ENCODE assay signal across 8 mouse cellular contexts in genomic region chr19:46524601-46525321, GRCm38 (mm10). TPM values are rescaled to one million over a fixed set of nuclear protein-coding genes. Genes with fewer than 3 reads are reported as not detected.
DNase-seq lines count a peak whose midpoint lies in the region; ATAC-seq lines count a peak whose summit lies in the region.

No protein-coding gene starts in this region.

- peak overlapping the region; percentile 55 for H3K4me2 ChIP-seq in embryonic facial prominence, embryonic 12.5 days (replicated peaks)
- H3K4me2 ChIP-seq in heart, embryonic 13.5 days, result peak overlapping the region; percentile 71
- H3K4me2 ChIP-seq in kidney, embryonic 16.5 days (replicated peaks; ENCODE audit: low read depth, low read length), result peak overlapping the region; percentile 45

- H3K9me3 ChIP-seq in embryonic facial prominence, embryonic 12.5 days, result no peaks in the 10 kb centered on the region
- no peaks in the 10 kb centered on the region for H3K9me3 ChIP-seq in heart, embryonic 13.5 days
- no peaks in the 10 kb centered on the region for H3K9me3 ChIP-seq in kidney, embryonic 16.5 days (ENCODE audit: low read length)

- DNase-seq in ovary, adult 18-20 months (ENCODE audit: low spot score), result peak; percentile 68
- DNase-seq in ovary, postnatal 14 days (ENCODE audit: low spot score), result no peak
- DNase-seq in lung, postnatal 36 days, result peak; percentile 89
- peak; percentile 38 for DNase-seq in splenic B cell, adult 2 months (ENCODE audit: low read depth, low spot score)
- DNase-seq in right cerebral cortex, postnatal 36 days (ENCODE audit: low spot score in 2 of 2), result no peak

- H3K27me3 ChIP-seq in embryonic facial prominence, embryonic 12.5 days, result no peaks in the 10 kb centered on the region
- H3K27me3 ChIP-seq in heart, embryonic 13.5 days (replicated peaks), result no peaks in the 10 kb centered on the region
- H3K27me3 ChIP-seq in kidney, embryonic 16.5 days (ENCODE audit: insufficient read depth, low read length), result no peaks in the 10 kb centered on the region
- H3K27me3 ChIP-seq in splenic B cell, adult 2 months (ENCODE audit: control insufficient read depth, insufficient read depth, low read length, poor library complexity, severe bottlenecking), result no peaks in the 10 kb centered on the region

- no peaks in the 10 kb centered on the region for H3K36me3 ChIP-seq in embryonic facial prominence, embryonic 12.5 days
- no peaks in the 10 kb centered on the region for H3K36me3 ChIP-seq in heart, embryonic 13.5 days
- H3K36me3 ChIP-seq in kidney, embryonic 16.5 days (ENCODE audit: insufficient read depth, low read length), result no peaks in the 10 kb centered on the region
- no peaks in the 10 kb centered on the region for H3K36me3 ChIP-seq in splenic B cell, adult 2 months (ENCODE audit: control insufficient read depth, insufficient read depth, low read length, poor library complexity, severe bottlenecking)

- peak overlapping the region; percentile 86 for H3K27ac ChIP-seq in embryonic facial prominence, embryonic 12.5 days
- H3K27ac ChIP-seq in heart, embryonic 13.5 days (replicated peaks), result peak overlapping the region; percentile 90
- H3K27ac ChIP-seq in kidney, embryonic 16.5 days (ENCODE audit: low read length), result peak overlapping the region; percentile 90

- peaks cover 70% of the 10 kb centered on the region for H3K4me1 ChIP-seq in embryonic facial prominence, embryonic 12.5 days
- peaks cover 86% of the 10 kb centered on the region for H3K4me1 ChIP-seq in heart, embryonic 13.5 days
- H3K4me1 ChIP-seq in kidney, embryonic 16.5 days (ENCODE audit: insufficient read depth, low read length), result peaks cover 91% of the 10 kb centered on the region

- no peak for ATAC-seq in embryonic facial prominence, embryonic 12.5 days (ENCODE audit: insufficient number of reproducible peaks, insufficient read depth, low FRiP score, low TSS enrichment)
- no peak for ATAC-seq in heart, embryonic 13.5 days (ENCODE audit: extremely low read depth, insufficient number of reproducible peaks, low FRiP score, low TSS enrichment)
- ATAC-seq in kidney, embryonic 16.5 days (ENCODE audit: low FRiP score, low TSS enrichment), result peak; percentile 32

- no peak overlapping the region for H3K4me3 ChIP-seq in embryonic facial prominence, embryonic 12.5 days
- H3K4me3 ChIP-seq in heart, embryonic 13.5 days, result peak overlapping the region; percentile 39
- H3K4me3 ChIP-seq in kidney, embryonic 16.5 days (ENCODE audit: low read length), result peak overlapping the region; percentile 24; the same call in 1 of the 2 replicates

- 28% methylated on average over 14 of the region's 14 CpGs for WGBS in embryonic facial prominence, embryonic 12.5 days
- WGBS in heart, embryonic 13.5 days, result 31% methylated on average over 14 of the region's 14 CpGs
- WGBS in kidney, embryonic 16.5 days, result 25% methylated on average over 14 of the region's 14 CpGs

- peak overlapping the region; percentile 40; the same call in 1 of the 2 replicates for H3K9ac ChIP-seq in embryonic facial prominence, embryonic 12.5 days
- peak overlapping the region; percentile 78 for H3K9ac ChIP-seq in heart, embryonic 13.5 days
- H3K9ac ChIP-seq in kidney, embryonic 16.5 days (replicated peaks; ENCODE audit: low read length), result peak overlapping the region; percentile 52; the same call in 1 of the 2 replicates

RNA-seq across cellular contexts. Expression of gene Trim8, which starts 23.3 kb away (rescaled TPM):
- polyA plus RNA-seq in embryonic facial prominence, embryonic 12.5 days (2016; fragmentation: Nextera tagmentation; extraction: Ambion mirVana), result 22.4 and 23.5 TPM in 2 replicates
- polyA plus RNA-seq in heart, embryonic 13.5 days (2015; fragmentation: Nextera tagmentation; extraction: Ambion mirVana), result 13.2 and 13.9 TPM in 2 replicates
- 22.2 and 26.0 TPM in 2 replicates for polyA plus RNA-seq in kidney, embryonic 16.5 days (2015; fragmentation: Nextera tagmentation; extraction: Ambion mirVana)

RNA-seq across cellular contexts. Expression of gene Arl3, which starts 48.2 kb away (rescaled TPM):
- polyA plus RNA-seq in embryonic facial prominence, embryonic 12.5 days (2016; fragmentation: Nextera tagmentation; extraction: Ambion mirVana), result 191 TPM in 2 replicates
- polyA plus RNA-seq in heart, embryonic 13.5 days (2015; fragmentation: Nextera tagmentation; extraction: Ambion mirVana), result 82.1 and 97.1 TPM in 2 replicates
- 142 and 148 TPM in 2 replicates for polyA plus RNA-seq in kidney, embryonic 16.5 days (2015; fragmentation: Nextera tagmentation; extraction: Ambion mirVana)

RNA-seq across cellular contexts. Expression of gene Sfxn2, which starts 48.4 kb away (rescaled TPM):
- 23.4 and 23.6 TPM in 2 replicates for polyA plus RNA-seq in embryonic facial prominence, embryonic 12.5 days (2016; fragmentation: Nextera tagmentation; extraction: Ambion mirVana)
- polyA plus RNA-seq in heart, embryonic 13.5 days (2015; fragmentation: Nextera tagmentation; extraction: Ambion mirVana), result 8.1 and 9.1 TPM in 2 replicates
- polyA plus RNA-seq in kidney, embryonic 16.5 days (2015; fragmentation: Nextera tagmentation; extraction: Ambion mirVana), result 39.4 and 41.1 TPM in 2 replicates

Comparison
In these comparisons a context has a peak if more than half of its experiments do, and no peak if none do; other contexts are left out.
1. DNase-seq: peak in ovary, adult 18-20 months (single experiment), lung, postnatal 36 days (single experiment) and splenic B cell, adult 2 months (single experiment); none in ovary, postnatal 14 days (single experiment) and right cerebral cortex, postnatal 36 days (0 of 2).
2. Peak in every context shown above with its lines, with median percentiles within 50 percentile points of each other: H3K27ac ChIP-seq, H3K4me2 ChIP-seq and H3K9ac ChIP-seq.